Mouse (Mus musculus): ENCODE measurements around the gene Grm8. TPM values are rescaled to one million over a fixed set of nuclear protein-coding genes. Genes with fewer than 3 reads are reported as not detected.

The Grm8 gene
- total and polyA plus RNA-seq, 3 experiments, result 0.42 to 0.52 TPM; not detected in 1

GRCm38 (mm10) chr6:27363775-27364174, 771.2 kb downstream of the Grm8 start:
- TF ChIP-seq TBP (IDR thresholded peaks at IDR 0.05; ENCODE audit: low read depth, low read length), result no peak
- TF ChIP-seq NELFE (IDR thresholded peaks at IDR 0.05; ENCODE audit: low read depth, low read length), result no peak
- no peak for TF ChIP-seq GABPA (IDR thresholded peaks at IDR 0.05; ENCODE audit: low read depth, low read length)
- TF ChIP-seq MYB (IDR thresholded peaks at IDR 0.05; ENCODE audit: low read depth, low read length), result no peak
- TF ChIP-seq KAT2A (conservative IDR thresholded peaks at IDR 0.05; ENCODE audit: low read depth, low read length), result no peak
- TF ChIP-seq ELF1 (IDR thresholded peaks at IDR 0.05; ENCODE audit: low read depth, low read length), result no peak
- no peak for TF ChIP-seq NRF1 (IDR thresholded peaks at IDR 0.05; ENCODE audit: insufficient read depth, low read depth, low read length, poor library complexity, severe bottlenecking)
- TF ChIP-seq ETS1 (IDR thresholded peaks at IDR 0.05; ENCODE audit: low read depth, low read length), result no peak
- TF ChIP-seq EP300 (IDR thresholded peaks at IDR 0.05; ENCODE audit: low read depth in 1 of 2, low read length in 2 of 2), result no peak
- no peaks in the 10 kb centered on the region for H3K9me3 ChIP-seq (replicated peaks; ENCODE audit: insufficient read depth, low read length)
- H3K4me3 ChIP-seq (ENCODE audit: control insufficient read depth in 1 of 2, insufficient read depth in 1 of 2, low read depth in 2 of 2, low read length in 2 of 2), result no peak overlapping the region
- H3K36me3 ChIP-seq (ENCODE audit: control insufficient read depth in 1 of 2, insufficient read depth in 2 of 2, low read length in 2 of 2), result no peaks in the 10 kb centered on the region
- no peak overlapping the region for H3K9ac ChIP-seq (ENCODE audit: control insufficient read depth, low read depth, low read length, poor library complexity, severe bottlenecking)
- no peaks in the 10 kb centered on the region for H3K79me2 ChIP-seq (ENCODE audit: control insufficient read depth, insufficient read depth, low read length, poor library complexity)
- DNase-seq (ENCODE audit: low read depth, low spot score), result no peak
- no peaks in the 10 kb centered on the region for H3K27me3 ChIP-seq (ENCODE audit: control insufficient read depth in 1 of 2, insufficient read depth in 2 of 2, low read length in 2 of 2)
- no peaks in the 10 kb centered on the region for H3K4me1 ChIP-seq (ENCODE audit: control insufficient read depth in 1 of 2, insufficient read depth in 2 of 2, low read length in 2 of 2)
- H3K27ac ChIP-seq (ENCODE audit: control insufficient read depth, low read depth, low read length), result no peak overlapping the region

GRCm38 (mm10) chr6:27360440-27360839, 774.5 kb downstream of the Grm8 start:
- no peaks in the 10 kb centered on the region for H3K9me3 ChIP-seq (replicated peaks; ENCODE audit: insufficient read depth, low read length)
- H3K27me3 ChIP-seq (ENCODE audit: control insufficient read depth in 1 of 2, insufficient read depth in 2 of 2, low read length in 2 of 2), result no peaks in the 10 kb centered on the region
- TF ChIP-seq E2F4 (IDR thresholded peaks at IDR 0.05; ENCODE audit: borderline replicate concordance, low read depth, low read length) (no peak), GATA1 (IDR thresholded peaks at IDR 0.05; ENCODE audit: low read depth, low read length) (0 out of 2 replicates have a peak, but pooled peaks have one; percentile 11)
- H3K36me3 ChIP-seq (ENCODE audit: control insufficient read depth in 1 of 2, insufficient read depth in 2 of 2, low read length in 2 of 2), result no peaks in the 10 kb centered on the region
- DNase-seq (ENCODE audit: low read depth, low spot score), result peak; percentile 16
- H3K9ac ChIP-seq (ENCODE audit: control insufficient read depth, low read depth, low read length, poor library complexity, severe bottlenecking), result no peak overlapping the region
- H3K27ac ChIP-seq (ENCODE audit: control insufficient read depth, low read depth, low read length), result no peak overlapping the region
- no peak overlapping the region for H3K4me3 ChIP-seq (ENCODE audit: control insufficient read depth in 1 of 2, insufficient read depth in 1 of 2, low read depth in 2 of 2, low read length in 2 of 2)
- no peaks in the 10 kb centered on the region for H3K79me2 ChIP-seq (ENCODE audit: control insufficient read depth, insufficient read depth, low read length, poor library complexity)
- no peaks in the 10 kb centered on the region for H3K4me1 ChIP-seq (ENCODE audit: control insufficient read depth in 1 of 2, insufficient read depth in 2 of 2, low read length in 2 of 2)

- no peak overlapping the region for H3K4me3 ChIP-seq (ENCODE audit: control insufficient read depth in 1 of 2, insufficient read depth in 1 of 2, low read depth in 2 of 2, low read length in 2 of 2)
- H3K4me1 ChIP-seq (ENCODE audit: control insufficient read depth in 1 of 2, insufficient read depth in 2 of 2, low read length in 2 of 2), result peaks cover 0 to 6% of the 10 kb centered on the region in 2 experiments; a peak in 1 of 4 replicates
- H3K27ac ChIP-seq (ENCODE audit: control insufficient read depth, low read depth, low read length), result no peak overlapping the region
- no peaks in the 10 kb centered on the region for H3K79me2 ChIP-seq (ENCODE audit: control insufficient read depth, insufficient read depth, low read length, poor library complexity)
- H3K27me3 ChIP-seq (ENCODE audit: control insufficient read depth in 1 of 2, insufficient read depth in 2 of 2, low read length in 2 of 2), result no peaks in the 10 kb centered on the region
- peaks cover 0 to 9% of the 10 kb centered on the region in 2 experiments; a peak in 2 of 4 replicates for H3K36me3 ChIP-seq (ENCODE audit: control insufficient read depth in 1 of 2, insufficient read depth in 2 of 2, low read length in 2 of 2)
- DNase-seq (ENCODE audit: low read depth, low spot score), result peak; percentile 52
- no peaks in the 10 kb centered on the region for H3K9me3 ChIP-seq (replicated peaks; ENCODE audit: insufficient read depth, low read length)
- H3K9ac ChIP-seq (ENCODE audit: control insufficient read depth, low read depth, low read length, poor library complexity, severe bottlenecking), result no peak overlapping the region
- TF ChIP-seq ELF1 (IDR thresholded peaks at IDR 0.05; ENCODE audit: low read depth, low read length), result no peak
- TF ChIP-seq POLR2AphosphoS5 (IDR thresholded peaks at IDR 0.05; ENCODE audit: borderline replicate concordance, low read depth, low read length), result no peak
- TF ChIP-seq MAZ (IDR thresholded peaks at IDR 0.05; ENCODE audit: low read depth, low read length), result no peak
- TF ChIP-seq GATA1 (IDR thresholded peaks at IDR 0.05; ENCODE audit: low read depth, low read length), result peak; percentile 90
- peak; percentile 82 to 85 for TF ChIP-seq EP300 (IDR thresholded peaks at IDR 0.05; ENCODE audit: low read depth in 1 of 2, low read length in 2 of 2)
- TF ChIP-seq SMC3 (IDR thresholded peaks at IDR 0.05; ENCODE audit: low read depth, low read length), result no peak
- peak; percentile 83 for TF ChIP-seq TCF12 (IDR thresholded peaks at IDR 0.05; ENCODE audit: low read depth, low read length)
- no peak for TF ChIP-seq E2F4 (IDR thresholded peaks at IDR 0.05; ENCODE audit: borderline replicate concordance, low read depth, low read length)
- no peak for TF ChIP-seq JUND (IDR thresholded peaks at IDR 0.05; ENCODE audit: low read depth, low read length)
- TF ChIP-seq CTCF (IDR thresholded peaks at IDR 0.05 in 2 of 3, conservative IDR thresholded peaks at IDR 0.05 in 1 of 3; ENCODE audit: control insufficient read depth in 1 of 3, insufficient read depth in 1 of 3, low read depth in 2 of 3, low read length in 3 of 3, poor library complexity in 1 of 3, severe bottlenecking in 1 of 3), result no peak
- no peak for TF ChIP-seq CHD1 (IDR thresholded peaks at IDR 0.05; ENCODE audit: low read depth, low read length)
- TF ChIP-seq ZKSCAN1 (IDR thresholded peaks at IDR 0.05; ENCODE audit: low read depth, low read length), result no peak
- peak; percentile 98 for TF ChIP-seq RCOR1 (IDR thresholded peaks at IDR 0.05; ENCODE audit: low read depth, low read length)
- no peak for TF ChIP-seq KAT2A (conservative IDR thresholded peaks at IDR 0.05; ENCODE audit: low read depth, low read length)
- TF ChIP-seq MAX (IDR thresholded peaks at IDR 0.05; ENCODE audit: low read length), result no peak
- 0 out of 2 replicates have a peak, but pooled peaks have one; percentile 12 for TF ChIP-seq ETS1 (IDR thresholded peaks at IDR 0.05; ENCODE audit: low read depth, low read length)
- TF ChIP-seq ZNF384 (IDR thresholded peaks at IDR 0.05; ENCODE audit: low read depth, low read length), result no peak
- TF ChIP-seq NELFE (IDR thresholded peaks at IDR 0.05; ENCODE audit: low read depth, low read length), result no peak
- TF ChIP-seq ZC3H11A (IDR thresholded peaks at IDR 0.05; ENCODE audit: low read depth, low read length), result no peak
- TF ChIP-seq MYB (IDR thresholded peaks at IDR 0.05; ENCODE audit: low read depth, low read length), result no peak
- TF ChIP-seq SIN3A (IDR thresholded peaks at IDR 0.05; ENCODE audit: low read length), result no peak
- no peak for TF ChIP-seq USF1 (IDR thresholded peaks at IDR 0.05; ENCODE audit: low read depth, low read length)
- no peak for TF ChIP-seq CHD2 (IDR thresholded peaks at IDR 0.05; ENCODE audit: low read length)
These were observed 783.8 kb downstream of the Grm8 start for GRCm38 (mm10) chr6:27351147-27351546.

All from MEL (cell line).